Mouse (Mus musculus) adrenal gland (tissue): ENCODE measurements around the gene Snrpa.

ENCODE experiments used
- microRNA-seq, 2 experiments: library from miRNA; unstranded; fragments of <30 nt; microRNA quantifications; one replicate each; pipeline ENCODE4; 2019

The Snrpa gene

Small RNA genes lying within 50 kb of the gene (microRNA-seq; reads per million reads assigned to microRNA genes)
- gene Mir1191 (0.23 to 0.25 reads per million in 2 experiments), gene Mir3101 (0 reads per million in 2 experiments)
